Mouse (Mus musculus): ENCODE results near the gene Cad. TPM values are rescaled to one million over a fixed set of nuclear protein-coding genes. Genes with fewer than 3 reads are reported as not detected.
A peak's percentile ranks its signal among the peaks of the same experiment; 100 is the strongest.

Cad gene
- polyA plus RNA-seq, 1 experiment from 2014 or later, result 26.3 TPM

DNA sequence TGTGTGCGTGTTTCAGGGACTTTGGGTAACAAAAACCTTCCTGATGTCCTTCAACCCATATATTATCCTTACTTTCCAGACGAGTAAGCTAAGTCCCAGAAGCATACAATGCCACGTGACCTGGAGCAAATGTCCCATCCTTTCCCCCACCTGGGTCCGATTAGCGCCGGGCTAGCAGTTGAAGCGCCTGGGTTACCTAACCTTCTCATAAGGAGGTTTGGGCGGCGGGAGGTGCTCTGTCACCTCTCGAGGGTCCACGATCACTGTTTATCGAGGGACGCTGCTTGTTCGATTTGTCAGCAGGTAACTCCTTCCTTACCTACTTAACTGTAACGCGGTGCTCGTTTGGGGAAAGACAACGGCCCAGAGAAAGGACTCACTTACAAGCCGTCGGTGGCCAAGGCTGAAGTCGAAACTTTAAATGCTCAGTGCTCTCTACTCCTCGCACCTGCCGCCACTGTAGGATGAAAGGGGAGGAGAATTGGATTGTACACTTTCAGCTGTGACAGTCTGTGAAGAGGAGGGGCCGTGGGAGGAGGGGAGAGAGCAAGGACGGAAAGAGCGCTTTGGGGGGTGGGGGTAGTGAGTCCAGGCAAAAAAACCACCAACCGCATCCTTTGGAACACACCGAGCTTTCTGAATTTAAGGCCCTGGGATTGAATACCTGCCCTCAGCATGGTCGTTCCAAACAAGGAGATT, 39.7 kb downstream of the Cad start:
- ATAC-seq (ENCODE audit: insufficient number of reproducible peaks, low FRiP score, low TSS enrichment, low read depth), result no peak
- Histone ChIP-seq H3K36me3 (no peaks in the 10 kb centered on the region), H3K27ac (no peak overlapping the region), H3K9ac (no peak overlapping the region), H3K4me3 (peak overlapping the region; percentile 45), H3K4me2 (peak overlapping the region; percentile 84), H3K9me3 (no peaks in the 10 kb centered on the region), H3K4me1 (peaks cover 38% of the 10 kb centered on the region), H3K27me3 (peaks cover 98% of the 10 kb centered on the region)
- WGBS, result 3% methylated on average over 29 of the region's 29 CpGs

DNA sequence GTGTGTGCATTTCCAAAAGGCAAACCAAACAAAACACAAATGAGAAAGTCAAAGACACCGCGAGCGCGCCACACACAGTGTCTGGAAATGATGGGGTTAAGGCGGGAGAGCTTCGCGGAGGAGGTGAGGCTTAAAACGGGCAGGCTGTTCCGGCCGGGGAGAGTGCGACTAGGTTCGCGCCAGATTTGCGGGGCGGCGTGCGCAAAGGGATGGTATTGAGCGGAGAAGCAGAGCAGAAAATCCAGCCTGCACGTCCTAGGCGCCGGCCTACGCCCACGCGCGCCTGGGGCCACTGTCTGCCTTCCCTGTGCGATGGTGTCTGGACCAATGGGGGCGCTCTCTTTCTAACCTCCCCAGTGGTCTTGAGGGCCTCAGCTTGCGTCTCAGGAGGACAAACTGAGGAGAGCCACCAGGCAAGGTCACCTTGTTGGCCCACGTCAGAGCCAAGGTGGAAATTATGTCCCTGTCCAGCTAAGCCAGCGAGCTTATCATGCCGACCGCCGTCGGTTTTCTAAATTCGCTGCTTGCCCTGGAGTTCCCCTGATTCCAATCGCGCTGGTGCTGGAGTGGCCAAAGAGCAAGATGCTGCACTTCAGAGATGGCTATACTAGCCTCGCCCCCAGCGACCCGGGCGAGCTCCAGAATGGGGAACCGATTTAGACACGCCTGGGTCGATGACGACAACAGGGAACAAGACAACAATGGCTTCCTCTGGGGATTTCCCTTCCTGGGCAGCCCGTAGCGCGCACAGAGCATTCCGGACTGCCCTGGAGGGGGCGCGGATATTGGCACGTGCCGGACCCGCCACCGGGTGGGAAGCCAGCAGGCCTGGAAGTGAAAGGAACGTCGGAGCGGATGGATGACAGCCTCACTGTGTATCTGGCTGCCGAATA, 40.5 kb downstream of the Cad start:
- no peak overlapping the region for H3K9ac ChIP-seq

DNA sequence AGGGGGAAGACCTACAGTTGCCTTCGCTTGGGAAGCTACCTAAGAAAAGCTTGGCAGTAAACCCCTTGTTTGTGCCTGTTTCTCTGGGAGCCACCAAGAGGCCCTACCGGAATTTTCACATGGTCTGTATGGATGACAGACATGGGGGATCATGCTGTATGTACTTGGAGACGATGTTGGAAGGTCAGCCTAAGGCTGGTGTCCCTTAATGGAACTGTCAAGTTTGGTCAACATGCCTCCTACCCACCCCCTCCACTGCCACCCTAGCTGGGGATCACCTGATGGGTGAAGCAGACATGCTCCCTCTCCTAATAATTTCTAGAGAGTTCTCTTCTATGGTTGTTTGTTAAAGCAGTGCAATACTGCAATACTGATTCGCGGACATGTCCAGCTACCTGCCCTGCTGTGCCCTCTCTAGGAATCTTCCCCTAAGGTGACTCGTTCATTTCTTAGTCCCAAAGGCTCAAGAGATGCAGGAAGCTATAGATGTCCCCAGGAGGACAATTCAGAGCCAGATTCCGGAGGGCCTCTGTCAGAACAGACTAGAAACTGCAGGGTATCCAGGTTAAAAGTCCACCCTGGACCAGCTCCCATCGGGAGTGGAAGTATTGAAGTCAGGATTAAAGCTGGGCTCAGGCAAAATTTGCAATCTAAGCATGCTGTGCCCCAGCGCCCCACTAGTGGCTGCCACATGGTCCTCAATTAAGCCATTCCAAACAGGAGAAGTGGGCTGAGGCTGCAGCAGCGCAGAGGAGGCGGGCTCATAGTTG, 41.3 kb downstream of the Cad start:
- H3K27ac ChIP-seq, result no peak overlapping the region
- no peak for ATAC-seq (ENCODE audit: insufficient number of reproducible peaks, low FRiP score, low TSS enrichment, low read depth)
- peak overlapping the region; percentile 28; the same call in 1 of the 2 replicates for H3K4me3 ChIP-seq
- 21% methylated on average over 11 of the region's 11 CpGs for WGBS
- H3K4me2 ChIP-seq, result peak overlapping the region; percentile 84
- peaks cover 81% of the 10 kb centered on the region for H3K27me3 ChIP-seq
- H3K36me3 ChIP-seq, result no peaks in the 10 kb centered on the region
- H3K9ac ChIP-seq, result no peak overlapping the region
- H3K4me1 ChIP-seq, result peaks cover 38% of the 10 kb centered on the region
- no peaks in the 10 kb centered on the region for H3K9me3 ChIP-seq

More for the DNA sequence above, 40.5 kb downstream of the Cad start:
- no peaks in the 10 kb centered on the region for H3K36me3 ChIP-seq
- peak overlapping the region; percentile 28 for H3K4me3 ChIP-seq
- WGBS, result under 1% methylated on average over 59 of the region's 59 CpGs
- no peak overlapping the region for H3K27ac ChIP-seq
- H3K27me3 ChIP-seq, result peaks cover 90% of the 10 kb centered on the region
- peak overlapping the region; percentile 84 for H3K4me2 ChIP-seq
- no peak for ATAC-seq (ENCODE audit: insufficient number of reproducible peaks, low FRiP score, low TSS enrichment, low read depth)
- peaks cover 38% of the 10 kb centered on the region for H3K4me1 ChIP-seq
- H3K9me3 ChIP-seq, result no peaks in the 10 kb centered on the region

DNA sequence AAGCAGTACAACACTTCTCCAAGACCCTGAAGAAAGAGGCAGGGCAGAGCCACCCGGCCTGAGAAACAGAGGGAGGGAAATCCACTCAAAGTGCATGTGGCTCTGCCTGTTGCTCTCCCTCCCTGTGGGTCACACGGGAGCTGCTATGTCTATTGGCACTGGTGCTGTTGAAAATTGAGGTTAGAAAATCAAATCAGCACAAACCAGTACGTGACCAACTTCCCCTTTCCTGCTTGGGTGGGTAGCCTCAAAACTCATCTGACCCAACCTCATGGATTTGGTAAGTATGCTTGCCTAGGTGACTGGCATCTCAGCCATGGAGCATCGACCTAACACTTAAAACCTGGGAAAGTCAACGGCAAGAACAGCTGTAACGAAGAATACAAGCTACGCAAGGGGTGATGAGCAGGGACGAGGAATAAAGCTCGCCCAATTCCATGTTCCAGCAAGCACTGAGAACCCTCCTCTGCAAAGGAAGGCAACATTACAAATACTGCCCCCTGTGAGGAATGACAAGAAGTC, 51.3 kb downstream of the Cad start, which contains the start of gene Dnajc5g:
Gene Dnajc5g, plus strand, starts transcription at position 472 of the 522 bp plus-strand sequence.
- no peak for ATAC-seq (ENCODE audit: insufficient number of reproducible peaks, low FRiP score, low TSS enrichment, low read depth)
- Histone ChIP-seq H3K27ac (no peak within 1 kb of the TSS), H3K4me2 (no peak within 1 kb of the TSS), H3K4me1 (no peaks in the 10 kb centered on the region), H3K9me3 (no peaks in the 10 kb centered on the region), H3K27me3 (peaks cover 9% of the 10 kb centered on the region; the same call in 1 of the 2 replicates), H3K36me3 (no peaks in the 10 kb centered on the region), H3K4me3 (no peak within 1 kb of the TSS), H3K9ac (no peak within 1 kb of the TSS)
- WGBS, result 85% methylated on average over 9 of the region's 9 CpGs

DNA sequence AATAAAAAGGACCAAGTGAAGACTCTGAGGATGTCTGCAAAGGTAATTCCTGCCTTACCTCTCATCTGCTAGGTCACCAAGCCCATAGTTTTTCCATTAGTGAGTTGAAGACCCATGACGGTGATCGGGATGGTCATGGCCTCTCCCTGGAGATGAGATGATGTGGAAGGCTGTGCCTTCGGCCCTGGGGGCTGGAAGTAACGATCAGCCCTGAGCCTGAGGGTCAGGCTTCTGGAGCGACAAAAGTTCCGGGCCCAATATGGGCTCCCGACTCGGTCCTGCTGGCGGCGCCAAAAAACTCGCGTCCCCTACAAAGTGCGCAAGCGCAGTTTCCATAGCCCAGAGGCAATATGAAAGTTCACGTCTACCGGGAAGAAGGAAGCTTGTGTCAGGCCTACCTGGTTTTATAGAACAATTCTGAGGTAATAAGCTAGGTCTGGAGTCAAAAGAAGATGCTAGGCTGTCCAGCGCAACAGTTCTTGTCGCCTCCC, 53.5 kb downstream of the Cad start, which contains the start of gene Slc30a3:
Gene Slc30a3, minus strand, starts transcription at position 238 of the 491 bp plus-strand sequence.
- Histone ChIP-seq H3K4me1 (no peaks in the 10 kb centered on the region), H3K9me3 (no peaks in the 10 kb centered on the region), H3K4me2 (no peak within 1 kb of the TSS), H3K9ac (no peak within 1 kb of the TSS), H3K4me3 (no peak within 1 kb of the TSS), H3K27me3 (peaks cover 9% of the 10 kb centered on the region; the same call in 1 of the 2 replicates), H3K27ac (no peak within 1 kb of the TSS), H3K36me3 (no peaks in the 10 kb centered on the region)
- 89% methylated on average over 18 of the region's 18 CpGs for whole genome bisulfite sequencing
- no peak for ATAC-seq (ENCODE audit: insufficient number of reproducible peaks, low FRiP score, low TSS enrichment, low read depth)

DNA sequence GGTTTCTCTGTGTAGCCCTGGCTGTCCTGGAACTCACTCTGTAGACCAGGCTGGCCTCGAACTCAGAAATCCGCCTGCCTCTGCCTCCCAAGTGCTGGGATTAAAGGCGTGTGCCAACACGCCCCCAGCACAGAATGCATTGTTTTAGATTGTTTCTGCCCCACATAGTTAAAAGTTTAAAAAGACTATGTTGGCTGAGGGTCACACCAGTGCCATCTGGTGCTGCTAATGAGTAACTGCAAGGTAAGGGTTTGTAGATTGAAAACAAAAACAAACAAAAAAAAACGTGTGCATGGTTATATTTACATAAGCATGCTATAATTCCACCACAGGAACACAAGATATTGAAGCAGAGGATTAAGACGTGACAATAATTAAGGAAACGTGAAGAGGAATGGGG, 56.2 kb downstream of the Cad start:
- Histone ChIP-seq H3K9ac (no peak overlapping the region), H3K36me3 (no peaks in the 10 kb centered on the region), H3K27me3 (no peaks in the 10 kb centered on the region), H3K4me2 (no peak overlapping the region), H3K9me3 (no peaks in the 10 kb centered on the region), H3K4me3 (no peak overlapping the region), H3K4me1 (no peaks in the 10 kb centered on the region), H3K27ac (no peak overlapping the region)
- no peak for ATAC-seq (ENCODE audit: insufficient number of reproducible peaks, low FRiP score, low TSS enrichment, low read depth)
- WGBS, result 36% methylated on average over 7 of the region's 7 CpGs

DNA sequence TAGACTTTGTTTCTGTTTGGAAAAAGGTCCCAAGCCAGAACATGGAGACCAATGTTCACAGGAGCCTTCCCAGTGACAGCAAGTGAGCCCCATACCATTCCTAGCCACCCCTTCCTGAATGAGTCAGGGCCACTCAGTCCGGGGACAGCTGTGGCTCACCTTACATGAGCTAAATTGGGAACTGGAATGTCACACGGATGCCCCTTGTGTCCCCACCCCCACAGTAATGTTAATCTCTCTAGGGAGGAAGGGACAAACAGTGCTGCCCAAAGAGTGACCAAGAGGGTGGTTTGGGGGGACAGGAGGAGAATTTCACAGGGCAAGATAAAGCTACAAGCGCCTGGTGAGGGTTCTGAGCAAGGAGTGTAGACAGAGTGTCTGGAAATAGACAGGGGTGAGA, 61.8 kb downstream of the Cad start, which contains the start of gene Trim54:
Gene Trim54, plus strand, starts transcription at position 359 of the 400 bp plus-strand sequence.
- Histone ChIP-seq H3K27me3 (peaks cover 8% of the 10 kb centered on the region), H3K27ac (no peak within 1 kb of the TSS), H3K4me1 (no peaks in the 10 kb centered on the region), H3K9me3 (no peaks in the 10 kb centered on the region), H3K4me2 (no peak within 1 kb of the TSS), H3K9ac (no peak within 1 kb of the TSS), H3K4me3 (no peak within 1 kb of the TSS), H3K36me3 (no peaks in the 10 kb centered on the region)
- WGBS, result 33% methylated on average over 3 of the region's 3 CpGs
- ATAC-seq (ENCODE audit: insufficient number of reproducible peaks, low FRiP score, low TSS enrichment, low read depth), result 0 out of 2 replicates have a peak, but pooled peaks have one; percentile 48

DNA sequence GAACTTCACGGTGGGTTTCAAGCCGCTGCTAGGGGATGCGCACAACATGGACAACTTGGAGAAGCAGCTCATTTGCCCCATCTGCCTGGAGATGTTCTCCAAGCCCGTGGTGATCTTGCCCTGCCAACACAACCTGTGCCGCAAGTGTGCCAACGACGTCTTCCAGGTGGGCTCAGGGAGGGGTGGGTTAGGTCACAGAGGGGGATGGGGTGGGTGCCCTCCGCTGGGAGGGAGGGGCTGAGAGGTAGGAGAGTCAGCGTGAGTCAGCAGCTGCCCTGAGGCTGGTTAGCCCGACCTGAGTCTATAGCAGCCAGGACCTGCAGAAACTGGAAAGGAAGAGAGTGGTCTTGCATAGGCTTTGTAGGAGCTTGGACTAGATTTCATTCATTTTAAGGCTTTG, 62.3 kb downstream of the Cad start:
- WGBS, result 16% methylated on average over 10 of the region's 10 CpGs
- H3K4me2 ChIP-seq, result no peak overlapping the region
- H3K27ac ChIP-seq, result no peak overlapping the region
- no peak overlapping the region for H3K4me3 ChIP-seq
- ATAC-seq (ENCODE audit: insufficient number of reproducible peaks, low FRiP score, low TSS enrichment, low read depth), result no peak
- no peaks in the 10 kb centered on the region for H3K36me3 ChIP-seq
- no peaks in the 10 kb centered on the region for H3K4me1 ChIP-seq
- no peak overlapping the region for H3K9ac ChIP-seq
- peaks cover 8% of the 10 kb centered on the region for H3K27me3 ChIP-seq
- no peaks in the 10 kb centered on the region for H3K9me3 ChIP-seq

DNA sequence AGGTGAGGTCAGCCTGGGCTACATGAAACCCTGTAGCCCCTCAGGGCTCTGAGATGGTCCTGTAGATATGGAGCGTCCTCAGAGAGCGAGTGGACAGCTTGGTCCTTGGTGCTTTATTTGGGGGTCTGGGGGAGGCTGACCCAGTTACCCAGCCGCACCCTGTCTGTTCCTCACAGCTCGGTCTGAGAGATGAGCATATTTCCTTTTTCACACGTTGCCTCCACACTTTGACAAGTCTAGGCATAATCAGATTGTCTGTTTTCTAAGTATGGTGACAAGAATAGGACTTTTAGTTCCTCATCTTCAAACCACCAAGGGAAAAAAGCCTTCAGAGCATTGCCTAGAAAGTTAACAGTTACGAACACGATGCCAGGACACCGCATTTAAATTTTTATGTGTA, 66.5 kb downstream of the Cad start:
- no peak for ATAC-seq (ENCODE audit: insufficient number of reproducible peaks, low FRiP score, low TSS enrichment, low read depth)
- peaks cover 8% of the 10 kb centered on the region for H3K27me3 ChIP-seq
- no peaks in the 10 kb centered on the region for H3K36me3 ChIP-seq

DNA sequence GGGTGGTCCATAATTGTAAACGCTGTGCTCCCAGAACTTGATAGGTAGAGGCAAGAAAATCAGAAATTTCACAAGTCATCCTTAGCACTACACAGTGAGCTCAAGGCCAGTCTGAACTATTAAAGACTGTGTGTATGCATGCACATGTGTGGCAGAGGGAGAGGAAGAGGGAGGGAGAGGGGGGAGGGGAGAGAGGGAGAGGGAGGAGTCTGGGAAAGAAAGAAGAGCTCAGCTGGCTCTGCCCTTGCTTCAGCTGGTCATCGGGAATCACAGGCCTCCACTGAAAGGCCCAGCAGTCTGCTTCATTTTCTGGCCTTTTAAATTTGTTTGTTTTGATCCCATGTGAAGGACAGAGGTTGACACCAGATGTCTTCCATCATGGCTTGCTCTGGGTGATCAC, 68.9 kb downstream of the Cad start:
- H3K4me1 ChIP-seq, result no peaks in the 10 kb centered on the region
- no peaks in the 10 kb centered on the region for H3K36me3 ChIP-seq
- H3K27me3 ChIP-seq, result no peaks in the 10 kb centered on the region
- H3K9ac ChIP-seq, result no peak overlapping the region
- H3K4me2 ChIP-seq, result no peak overlapping the region
- no peak overlapping the region for H3K27ac ChIP-seq
- ATAC-seq (ENCODE audit: insufficient number of reproducible peaks, low FRiP score, low TSS enrichment, low read depth), result no peak
- no peak overlapping the region for H3K4me3 ChIP-seq
- no peaks in the 10 kb centered on the region for H3K9me3 ChIP-seq
- 39% methylated on average over 2 of the region's 2 CpGs for WGBS

More for the DNA sequence above, 66.5 kb downstream of the Cad start:
- H3K4me2 ChIP-seq, result no peak overlapping the region
- no peaks in the 10 kb centered on the region for H3K9me3 ChIP-seq
- H3K4me1 ChIP-seq, result no peaks in the 10 kb centered on the region
- WGBS, result 73% methylated on average over 8 of the region's 8 CpGs
- no peak overlapping the region for H3K27ac ChIP-seq
- H3K9ac ChIP-seq, result no peak overlapping the region
- H3K4me3 ChIP-seq, result no peak overlapping the region

DNA sequence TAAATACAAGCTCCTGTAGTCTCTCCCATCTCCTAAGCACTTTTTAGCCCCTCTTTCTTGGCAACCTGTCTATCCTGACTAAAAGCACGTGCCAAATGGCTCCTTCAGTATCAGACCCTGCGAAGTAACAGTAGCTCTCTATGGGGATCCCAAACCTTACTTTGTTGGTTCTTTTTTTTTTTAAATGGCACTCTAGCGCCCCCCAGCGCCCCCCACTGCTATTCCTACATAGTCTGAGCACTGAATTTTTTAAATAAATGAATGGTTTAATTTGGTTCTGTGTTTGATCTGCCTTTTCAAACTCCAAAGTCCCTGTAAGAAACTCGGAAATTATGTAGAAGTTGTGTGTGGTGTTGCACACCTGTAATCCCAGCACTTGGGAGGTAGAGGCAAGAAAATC, 71.5 kb downstream of the Cad start:
- Histone ChIP-seq H3K36me3 (no peaks in the 10 kb centered on the region), H3K9ac (no peak overlapping the region), H3K4me2 (no peak overlapping the region), H3K4me1 (no peaks in the 10 kb centered on the region), H3K27ac (no peak overlapping the region), H3K4me3 (no peak overlapping the region), H3K9me3 (no peaks in the 10 kb centered on the region), H3K27me3 (no peaks in the 10 kb centered on the region; the same call in 1 of the 2 replicates)
- ATAC-seq (ENCODE audit: insufficient number of reproducible peaks, low FRiP score, low TSS enrichment, low read depth), result no peak
- WGBS, result 40% methylated on average over 5 of the region's 5 CpGs

Measured in limb, embryonic 15.5 days (tissue).